In genomic region chr2:38312921-38313320, GRCm38 (mm10) we compare ENCODE assay signal across 22 mouse cellular contexts. TPM values are rescaled to one million over a fixed set of nuclear protein-coding genes. Genes with fewer than 3 reads are reported as not detected.
"Had no signal": no experiment of that assay in that cellular context is flagged by ENCODE, and none has a peak within 500 bp of the region (broad histone marks: within the 10 kb centered on the region; RNA-seq: fewer than 3 reads in every experiment).

No protein-coding gene starts in this region.

- H3K4me3 ChIP-seq: liver, embryonic 13.5 days; neural tube, embryonic 12.5 days; neural tube, embryonic 15.5 days had no signal

- H3K36me3 ChIP-seq: liver, embryonic 13.5 days; neural tube, embryonic 12.5 days; neural tube, embryonic 15.5 days had no signal

- H3K27me3 ChIP-seq: neural tube, embryonic 12.5 days; neural tube, embryonic 15.5 days had no signal

- H3K4me2 ChIP-seq: liver, embryonic 13.5 days; midbrain, embryonic 11.5 days; neural tube, embryonic 12.5 days; neural tube, embryonic 15.5 days had no signal

- DNase-seq: kidney, adult 9 months; kidney, postnatal 14 days; kidney, postnatal 4 days; liver, embryonic 13.5 days; lung, adult 2 months; lung, postnatal 14 days; lung, postnatal 4 days; midbrain, embryonic 14.5 days; right cerebral cortex, adult 18-20 months; right cerebral cortex, postnatal 14 days; right cerebral cortex, postnatal 4 days; thymus, adult 2 months; thymus, postnatal 14 days; thymus, postnatal 4 days had no signal

RNA-seq across cellular contexts. Expression of gene Lhx2, which starts 26.2 kb away (rescaled TPM):
- total RNA-seq: megakaryocyte progenitor cell, adult 5-6 weeks; megakaryocyte-erythroid progenitor cell, adult 5-6 weeks had no signal
- polyA plus RNA-seq: lung, adult 2 months; lung, embryonic 16.5 days; stomach, embryonic 14.5 days; stomach, postnatal 0 days had no signal
